Mouse (Mus musculus) adipocyte (in vitro differentiated cells): ENCODE data around the gene Tchp.

Experiments used
- DNase-seq: peaks from one replicate; pipeline ENCODE4 v3.0.0-alpha.2; 2016; ENCODE audit warnings: low spot score

Gene Tchp

GRCm38 (mm10) chr5:114696939-114697338 is 10.6 kb upstream of the Tchp start:
- DNase-seq = no peak

- DNase-seq = peak; percentile 78
Observed at GRCm38 (mm10) chr5:114698044-114698746, 9.4 kb upstream of the Tchp start.

- peak; percentile 31 for DNase-seq
Observed at GRCm38 (mm10) chr5:114699015-114699414, 8.5 kb upstream of the Tchp start.

GRCm38 (mm10) chr5:114702403-114703392 is 4.9 kb upstream of the Tchp start:
- peak; percentile 72 for DNase-seq

GRCm38 (mm10) chr5:114708491-114708890 is 931 bp downstream of the Tchp start:
- DNase-seq = no peak

- no peak for DNase-seq
Observed at GRCm38 (mm10) chr5:114709357-114709756, 1.8 kb downstream of the Tchp start.

- no peak for DNase-seq
Observed at GRCm38 (mm10) chr5:114714551-114714950, 7.0 kb downstream of the Tchp start.

- no peak for DNase-seq
Observed at GRCm38 (mm10) chr5:114717292-114717691, 9.7 kb downstream of the Tchp start.

GRCm38 (mm10) chr5:114717937-114718336 is 10.4 kb downstream of the Tchp start:
- no peak for DNase-seq

- no peak for DNase-seq
Observed at GRCm38 (mm10) chr5:114718483-114718882, 10.9 kb downstream of the Tchp start.

GRCm38 (mm10) chr5:114719003-114719927 is 11.7 kb downstream of the Tchp start:
- DNase-seq = peak; percentile 74

GRCm38 (mm10) chr5:114719928-114720270 is 12.3 kb downstream of the Tchp start:
- DNase-seq = no peak

- no peak for DNase-seq
Observed at GRCm38 (mm10) chr5:114720784-114721183, 13.2 kb downstream of the Tchp start.

GRCm38 (mm10) chr5:114721969-114722368 is 14.4 kb downstream of the Tchp start:
- no peak for DNase-seq

GRCm38 (mm10) chr5:114722846-114723245 is 15.3 kb downstream of the Tchp start:
- DNase-seq = peak; percentile 81

- no peak for DNase-seq
Observed at GRCm38 (mm10) chr5:114728160-114728559, 20.6 kb downstream of the Tchp start.

- peak; percentile 29 for DNase-seq
Observed at GRCm38 (mm10) chr5:114730129-114730528, 22.6 kb downstream of the Tchp start.

- peak; percentile 20 for DNase-seq
Observed at GRCm38 (mm10) chr5:114731498-114731897, 23.9 kb downstream of the Tchp start.

GRCm38 (mm10) chr5:114731969-114732368 is 24.4 kb downstream of the Tchp start:
- no peak for DNase-seq

- DNase-seq = no peak
Observed at GRCm38 (mm10) chr5:114733606-114734005, 26.0 kb downstream of the Tchp start.

- peak; percentile 40 for DNase-seq
Observed at GRCm38 (mm10) chr5:114737090-114737887, 29.7 kb downstream of the Tchp start.
